Mouse (Mus musculus) embryonic facial prominence, embryonic 11.5 days (tissue): Measurements from ENCODE around the gene Fry. TPM values are rescaled to one million over a fixed set of nuclear protein-coding genes. Genes with fewer than 3 reads are reported as not detected.

Experiments
- polyA plus RNA-seq: library from polyadenylated mRNA; unstranded; fragments of >200 nt; fragmentation: Nextera tagmentation; extraction: Ambion mirVana; gene quantifications from 2 replicates; pipeline ENCODE4 v1.2.1, GENCODE M21; 2014

Gene Fry
- polyA plus RNA-seq, 1 experiment from 2014 or later: 8.2 TPM

Other genes starting within 250 kb of the Fry start
- gene Rxfp2, start 100.0 kb upstream of the Fry start, polyA plus RNA-seq: 0.41 TPM in 1 of 2 replicates, not detected in the other